Mouse (Mus musculus) hematopoietic stem cell, adult 5-6 weeks (primary cell): ENCODE measurements at regions not wholly inside any gene's neighbourhood (a gene's known extent, or its start where the extent isn't known, plus 50 kb on each side); places are given as distances from the start of the nearest gene placed in this dataset.

Experiments
- ATAC-seq, 2 experiments: fragments of 125-278 bp in 1 of 2; replicated peaks in 1 of 2; 2 replicates each; pipeline ENCODE4 v1.8.0; 2016 to 2017; ENCODE audit warnings: inconsistent platforms in 2 of 2, mild to moderate bottlenecking in 2 of 2, moderate number of reproducible peaks in 2 of 2, low read depth in 1 of 2, moderate TSS enrichment in 1 of 2; ENCODE audit not compliant: low FRiP score in 2 of 2, poor library complexity in 2 of 2, severe bottlenecking in 2 of 2, insufficient read depth in 1 of 2, low TSS enrichment in 1 of 2

GRCm38 (mm10) chr10:41018888-41019287 lies 53.2 kb downstream of the Gpr6 start:
- ATAC-seq = no peak

- no peak for ATAC-seq
These were observed 55.5 kb downstream of the Gpr6 start for GRCm38 (mm10) chr10:41016547-41016946.

GRCm38 (mm10) chr10:41015654-41016053 lies 56.4 kb downstream of the Gpr6 start:
- 0 out of 4 replicates have a peak, but pooled peaks have one; percentile 45 to 46 for ATAC-seq

- ATAC-seq = no peak
These were observed 61.5 kb downstream of the Gpr6 start for GRCm38 (mm10) chr10:41010585-41010984.

- ATAC-seq = no peak
These were observed 64.2 kb downstream of the Gpr6 start for GRCm38 (mm10) chr10:41007866-41008265.

GRCm38 (mm10) chr10:41006634-41007033 lies 65.5 kb downstream of the Gpr6 start:
- no peak; a peak in 1 of 4 replicates for ATAC-seq

- ATAC-seq = no peak
These were observed 66.3 kb downstream of the Gpr6 start for GRCm38 (mm10) chr10:41005776-41006175.

- no peak for ATAC-seq
These were observed 67.3 kb downstream of the Gpr6 start for GRCm38 (mm10) chr10:41004753-41005152.

- peak; percentile 75 to 87 for ATAC-seq
These were observed 67.9 kb downstream of the Gpr6 start for GRCm38 (mm10) chr10:41004044-41004689.

GRCm38 (mm10) chr10:41003197-41003596 lies 68.9 kb downstream of the Gpr6 start:
- ATAC-seq = no peak

GRCm38 (mm10) chr10:41000965-41001364 lies 71.1 kb downstream of the Gpr6 start:
- ATAC-seq = no peak

GRCm38 (mm10) chr10:40999486-40999885 lies 72.6 kb downstream of the Gpr6 start:
- no peak for ATAC-seq

- ATAC-seq = no peak
These were observed 73.3 kb downstream of the Gpr6 start for GRCm38 (mm10) chr10:40998799-40999198.

GRCm38 (mm10) chr10:40998330-40998729 lies 73.8 kb downstream of the Gpr6 start:
- no peak for ATAC-seq

GRCm38 (mm10) chr10:40997606-40998005 lies 74.5 kb downstream of the Gpr6 start:
- ATAC-seq = no peak
